Mouse (Mus musculus) heart, embryonic 11.5 days (tissue): ENCODE measurements around the gene Vwc2l. TPM values are rescaled to one million over a fixed set of nuclear protein-coding genes. Genes with fewer than 3 reads are reported as not detected.

Experiments used
- ATAC-seq: fragments of 200-750 bp; cut with Nextera tagmentation; replicated peaks from 2 replicates; pipeline ENCODE4 v1.8.0; 2017; ENCODE audit warnings: moderate library complexity; ENCODE audit not compliant: insufficient number of reproducible peaks, low FRiP score, low TSS enrichment
- H3K27ac ChIP-seq: fragments of 300-500 bp; sonication (generic); 2 replicates; pipeline ENCODE4 v1.5.1; 2014; ENCODE audit warnings: mild to moderate bottlenecking, low read depth, low read length
- H3K27me3 ChIP-seq: fragments of 300-500 bp; sonication (generic); 2 replicates; pipeline ENCODE4 v1.6.1; 2014; ENCODE audit warnings: mild to moderate bottlenecking, low read length, mixed read lengths; ENCODE audit not compliant: control insufficient read depth, insufficient read depth
- H3K36me3 ChIP-seq: fragments of 300-500 bp; sonication (generic); 2 replicates; pipeline ENCODE4 v1.6.1; 2014; ENCODE audit warnings: mild to moderate bottlenecking, low read length, moderate library complexity, mixed read lengths; ENCODE audit not compliant: control insufficient read depth, insufficient read depth
- H3K4me1 ChIP-seq: fragments of 300-500 bp; sonication (generic); 2 replicates; pipeline ENCODE4 v1.6.1; 2014; ENCODE audit warnings: low read length; ENCODE audit not compliant: control insufficient read depth, insufficient read depth
- H3K4me2 ChIP-seq: fragments of 300-500 bp; sonication (generic); 2 replicates; pipeline ENCODE4 v1.6.1; 2014; ENCODE audit warnings: mild to moderate bottlenecking, moderate library complexity
- H3K4me3 ChIP-seq: fragments of 300-500 bp; sonication (generic); 2 replicates; pipeline ENCODE4 v1.5.1; 2014; ENCODE audit warnings: low read depth, low read length
- H3K9ac ChIP-seq: fragments of 300-500 bp; sonication (generic); 2 replicates; pipeline ENCODE4 v1.6.1; 2014; ENCODE audit warnings: mild to moderate bottlenecking, low read depth, low read length, moderate library complexity
- H3K9me3 ChIP-seq: fragments of 300-500 bp; sonication (generic); replicated peaks from 2 replicates; pipeline ENCODE4 v1.6.1; 2016; ENCODE audit warnings: low read length; ENCODE audit not compliant: control insufficient read depth
- WGBS: fragments of 180-500 bp; shearing (Covaris S2); extraction: QIAGEN DNeasy Blood & Tissue Kit; methylation state at CpG from one replicate; pipeline ENCODE4 v1.1.7; 2014; ENCODE audit not compliant: insufficient replicate concordance; 5-methylcytosine and 5-hydroxymethylcytosine counted together
- polyA plus RNA-seq: library from polyadenylated mRNA; unstranded; fragments of >200 nt; fragmentation: Nextera tagmentation; extraction: Ambion mirVana; gene quantifications from 2 replicates; pipeline ENCODE4 v1.2.1, GENCODE M21; 2014

Vwc2l gene
- polyA plus RNA-seq, 1 experiment from 2014 or later, result not detected

DNA sequence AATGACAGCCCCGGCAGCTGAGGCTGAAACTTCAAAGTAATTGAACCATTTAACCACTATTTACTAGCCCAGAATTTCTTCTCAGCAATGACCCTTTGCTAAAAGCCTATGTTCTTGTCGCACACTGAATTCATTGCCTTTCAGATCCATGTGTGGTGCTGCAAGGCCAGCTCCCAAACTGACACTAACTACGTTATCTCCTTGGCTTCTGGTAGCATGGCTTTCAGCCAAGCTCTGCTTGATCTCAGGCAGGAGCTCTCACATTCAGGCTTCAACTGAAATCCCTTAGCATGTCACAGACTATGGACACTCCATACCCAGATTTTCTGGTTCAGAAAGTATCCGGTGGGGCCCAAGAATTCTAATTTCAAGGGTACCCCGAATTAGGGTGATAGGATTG, 140.6 kb downstream of the Vwc2l start:
- Histone ChIP-seq H3K36me3 (no peaks in the 10 kb centered on the region), H3K9me3 (no peaks in the 10 kb centered on the region), H3K4me3 (no peak overlapping the region), H3K27ac (no peak overlapping the region), H3K27me3 (no peaks in the 10 kb centered on the region), H3K4me2 (no peak overlapping the region), H3K9ac (no peak overlapping the region), H3K4me1 (no peaks in the 10 kb centered on the region)
- 0 out of 2 replicates have a peak, but pooled peaks have one; percentile 31 for ATAC-seq
- 51% methylated on average over 5 of the region's 5 CpGs for WGBS

DNA sequence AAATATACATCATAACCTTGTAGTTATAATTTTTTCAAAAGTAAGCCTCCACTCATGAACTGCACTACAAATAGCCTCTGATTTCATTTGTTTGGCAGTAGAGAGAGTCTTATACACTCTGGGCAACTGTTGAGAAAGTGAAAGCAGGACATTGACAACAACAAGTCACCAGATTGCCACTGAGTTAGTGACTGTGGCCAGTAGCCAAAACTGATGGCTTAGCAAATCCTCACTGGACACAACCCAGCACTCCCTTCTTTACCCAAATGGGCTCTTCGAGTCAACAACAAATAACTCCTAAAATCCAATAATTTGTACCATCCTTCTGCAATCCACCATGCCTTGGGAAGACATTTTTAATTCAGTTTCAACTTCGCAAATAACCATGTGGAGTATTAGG, 155.0 kb downstream of the Vwc2l start:
- Histone ChIP-seq H3K9ac (no peak overlapping the region), H3K9me3 (no peaks in the 10 kb centered on the region), H3K4me2 (no peak overlapping the region), H3K36me3 (no peaks in the 10 kb centered on the region), H3K27ac (no peak overlapping the region), H3K4me3 (no peak overlapping the region), H3K4me1 (no peaks in the 10 kb centered on the region), H3K27me3 (no peaks in the 10 kb centered on the region)
- no peak for ATAC-seq
- WGBS, result 86% methylated on average over 2 of the region's 2 CpGs

DNA sequence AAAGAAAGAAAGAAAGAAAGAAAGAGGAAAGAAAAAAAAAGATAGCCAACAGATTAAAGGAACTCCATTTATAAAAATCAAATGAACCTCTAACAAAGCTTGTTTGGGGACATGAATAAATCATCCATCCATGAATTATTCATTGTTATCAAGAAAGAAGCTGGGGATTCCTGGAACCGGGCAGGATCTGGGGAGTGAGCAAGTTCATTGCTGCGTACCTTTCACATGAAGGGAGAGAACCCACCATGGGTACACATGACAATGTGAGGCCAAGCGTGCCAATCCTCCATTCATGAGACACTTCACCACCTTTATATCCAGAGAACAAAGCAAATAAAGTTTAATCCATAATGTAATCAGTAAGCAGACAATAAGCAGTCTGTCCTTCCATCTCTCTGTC, 155.8 kb downstream of the Vwc2l start:
- no peak for ATAC-seq
- WGBS, result 71% methylated on average over 3 of the region's 3 CpGs
- H3K27me3 ChIP-seq, result no peaks in the 10 kb centered on the region
- no peak overlapping the region for H3K27ac ChIP-seq
- H3K36me3 ChIP-seq, result no peaks in the 10 kb centered on the region
- H3K9me3 ChIP-seq, result no peaks in the 10 kb centered on the region
- no peak overlapping the region for H3K4me2 ChIP-seq
- no peak overlapping the region for H3K4me3 ChIP-seq
- H3K4me1 ChIP-seq, result no peaks in the 10 kb centered on the region
- H3K9ac ChIP-seq, result no peak overlapping the region

DNA sequence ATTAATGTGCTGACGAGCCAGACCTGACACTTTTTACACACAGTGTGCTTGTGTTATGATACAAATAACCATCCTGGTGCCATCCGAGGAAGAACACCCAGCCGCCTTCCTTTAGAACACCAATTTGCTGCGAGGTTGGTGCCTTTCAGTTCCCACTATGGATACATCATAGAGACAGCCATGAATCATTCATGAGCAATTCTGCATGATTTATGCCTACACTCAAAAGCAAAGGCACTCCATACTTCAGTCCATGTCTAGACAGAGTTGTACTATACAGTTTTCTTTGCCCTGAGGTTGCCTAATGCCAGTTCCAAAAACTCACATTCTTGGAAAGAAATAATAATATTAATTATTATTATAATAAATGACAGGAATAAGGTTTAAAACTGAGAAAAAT, 158.6 kb downstream of the Vwc2l start:
- ATAC-seq, result no peak
- no peak overlapping the region for H3K9ac ChIP-seq
- 79% methylated on average over 4 of the region's 4 CpGs for WGBS

DNA sequence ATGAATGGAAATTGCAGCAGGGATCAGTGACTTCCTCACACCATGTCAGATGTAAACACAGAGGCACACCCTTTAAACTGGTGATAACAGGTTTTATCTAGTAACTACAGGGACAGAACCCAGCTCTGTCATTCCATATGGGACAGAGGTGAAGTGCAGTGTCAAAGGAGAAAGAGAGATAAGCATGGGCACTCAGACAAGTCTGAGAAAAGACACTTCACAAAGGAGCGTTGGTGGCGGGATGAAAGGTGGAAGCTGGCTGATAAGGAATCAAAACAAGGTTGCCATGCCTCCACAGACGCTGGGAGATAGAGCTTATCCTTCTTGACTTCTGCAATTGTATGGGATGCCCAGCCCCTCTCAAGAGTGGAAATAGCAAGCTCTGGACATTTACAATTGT, 176.8 kb downstream of the Vwc2l start:
- Histone ChIP-seq H3K9me3 (no peaks in the 10 kb centered on the region), H3K4me1 (peaks cover 9% of the 10 kb centered on the region; the same call in 1 of the 2 replicates), H3K4me3 (no peak overlapping the region), H3K9ac (no peak overlapping the region), H3K27ac (peak overlapping the region; percentile 57; the same call in 1 of the 2 replicates), H3K4me2 (no peak overlapping the region), H3K36me3 (no peaks in the 10 kb centered on the region), H3K27me3 (no peaks in the 10 kb centered on the region)
- WGBS, result 8% methylated on average over 3 of the region's 3 CpGs
- ATAC-seq, result peak; percentile 98

More for the DNA sequence above, 158.6 kb downstream of the Vwc2l start:
- H3K27ac ChIP-seq, result no peak overlapping the region
- H3K4me1 ChIP-seq, result no peaks in the 10 kb centered on the region
- H3K36me3 ChIP-seq, result no peaks in the 10 kb centered on the region
- H3K4me2 ChIP-seq, result no peak overlapping the region
- no peak overlapping the region for H3K4me3 ChIP-seq
- no peaks in the 10 kb centered on the region for H3K9me3 ChIP-seq
- no peaks in the 10 kb centered on the region for H3K27me3 ChIP-seq

DNA sequence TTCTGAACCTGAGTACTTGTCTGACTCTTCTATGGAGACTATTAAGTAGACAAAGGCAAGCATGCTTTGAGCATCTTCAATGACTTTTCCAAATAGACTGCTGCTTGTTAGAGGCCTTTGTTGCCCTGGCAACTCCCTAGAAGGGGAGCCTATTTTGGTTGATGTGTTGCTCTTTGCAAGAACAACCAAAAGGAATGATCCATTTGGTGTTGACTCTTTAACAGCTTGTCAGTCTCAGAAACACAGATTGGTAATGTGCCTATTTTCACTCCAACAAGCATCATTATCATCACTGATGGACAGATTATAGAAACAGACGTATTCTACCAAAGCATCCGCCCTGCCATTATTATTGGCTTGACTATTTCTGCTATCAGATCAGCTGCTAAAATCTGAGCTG, 181.9 kb downstream of the Vwc2l start:
- Histone ChIP-seq H3K36me3 (no peaks in the 10 kb centered on the region), H3K9ac (no peak overlapping the region), H3K4me1 (peaks cover 6% of the 10 kb centered on the region; the same call in 1 of the 2 replicates), H3K9me3 (no peaks in the 10 kb centered on the region), H3K27ac (no peak overlapping the region), H3K4me2 (no peak overlapping the region), H3K4me3 (no peak overlapping the region), H3K27me3 (no peaks in the 10 kb centered on the region)
- no peak for ATAC-seq
- WGBS, result 83% methylated on average over 2 of the region's 2 CpGs

DNA sequence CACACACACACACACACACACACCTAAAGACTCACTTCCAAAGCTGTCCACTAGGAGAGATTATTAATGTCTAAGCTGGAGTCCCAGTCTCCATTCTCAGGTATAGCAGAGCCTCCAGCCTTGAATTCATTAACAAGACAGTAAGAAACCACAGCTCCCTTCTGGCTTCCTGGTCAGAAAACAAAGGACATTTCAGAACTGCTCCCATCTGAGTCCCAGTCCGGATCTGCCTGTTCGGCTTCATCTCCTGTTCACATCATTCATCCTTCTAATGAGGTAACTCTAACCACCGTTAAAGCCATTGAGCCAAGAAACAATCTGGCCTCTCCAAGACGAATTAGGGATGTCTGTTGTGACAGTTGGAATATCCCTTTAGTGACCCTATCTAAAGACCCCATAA, 185.7 kb downstream of the Vwc2l start:
- WGBS, result 74% methylated on average over 4 of the region's 4 CpGs
- ATAC-seq, result no peak

DNA sequence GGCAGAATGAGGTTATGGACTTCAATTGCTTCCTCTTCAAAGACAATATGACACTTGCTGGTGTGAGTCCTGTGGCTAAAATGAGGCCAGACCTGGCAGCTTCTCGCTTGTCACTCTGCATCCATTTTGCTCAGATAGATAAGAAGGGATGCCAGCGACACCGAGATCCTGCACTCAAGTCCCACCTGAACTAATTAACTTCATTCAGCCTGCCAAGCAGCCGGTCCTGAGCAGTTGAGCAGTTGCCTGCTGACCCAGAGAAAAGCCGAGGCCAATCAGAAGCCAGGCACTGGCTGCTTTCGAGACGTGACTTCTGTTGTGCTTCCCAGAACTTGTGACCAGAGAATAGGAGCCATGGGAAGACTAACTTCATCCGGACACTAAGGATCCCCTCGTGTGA, 187.6 kb downstream of the Vwc2l start:
- H3K27ac ChIP-seq, result no peak overlapping the region
- ATAC-seq, result no peak
- WGBS, result 56% methylated on average over 9 of the region's 9 CpGs
- H3K36me3 ChIP-seq, result no peaks in the 10 kb centered on the region
- H3K9me3 ChIP-seq, result no peaks in the 10 kb centered on the region
- no peak overlapping the region for H3K4me3 ChIP-seq
- H3K4me1 ChIP-seq, result no peaks in the 10 kb centered on the region
- H3K9ac ChIP-seq, result no peak overlapping the region
- no peak overlapping the region for H3K4me2 ChIP-seq
- H3K27me3 ChIP-seq, result no peaks in the 10 kb centered on the region

More for the DNA sequence above, 185.7 kb downstream of the Vwc2l start:
- Histone ChIP-seq H3K36me3 (no peaks in the 10 kb centered on the region), H3K9ac (no peak overlapping the region), H3K4me2 (no peak overlapping the region), H3K4me1 (no peaks in the 10 kb centered on the region), H3K27ac (no peak overlapping the region), H3K27me3 (no peaks in the 10 kb centered on the region), H3K4me3 (no peak overlapping the region), H3K9me3 (no peaks in the 10 kb centered on the region)

DNA sequence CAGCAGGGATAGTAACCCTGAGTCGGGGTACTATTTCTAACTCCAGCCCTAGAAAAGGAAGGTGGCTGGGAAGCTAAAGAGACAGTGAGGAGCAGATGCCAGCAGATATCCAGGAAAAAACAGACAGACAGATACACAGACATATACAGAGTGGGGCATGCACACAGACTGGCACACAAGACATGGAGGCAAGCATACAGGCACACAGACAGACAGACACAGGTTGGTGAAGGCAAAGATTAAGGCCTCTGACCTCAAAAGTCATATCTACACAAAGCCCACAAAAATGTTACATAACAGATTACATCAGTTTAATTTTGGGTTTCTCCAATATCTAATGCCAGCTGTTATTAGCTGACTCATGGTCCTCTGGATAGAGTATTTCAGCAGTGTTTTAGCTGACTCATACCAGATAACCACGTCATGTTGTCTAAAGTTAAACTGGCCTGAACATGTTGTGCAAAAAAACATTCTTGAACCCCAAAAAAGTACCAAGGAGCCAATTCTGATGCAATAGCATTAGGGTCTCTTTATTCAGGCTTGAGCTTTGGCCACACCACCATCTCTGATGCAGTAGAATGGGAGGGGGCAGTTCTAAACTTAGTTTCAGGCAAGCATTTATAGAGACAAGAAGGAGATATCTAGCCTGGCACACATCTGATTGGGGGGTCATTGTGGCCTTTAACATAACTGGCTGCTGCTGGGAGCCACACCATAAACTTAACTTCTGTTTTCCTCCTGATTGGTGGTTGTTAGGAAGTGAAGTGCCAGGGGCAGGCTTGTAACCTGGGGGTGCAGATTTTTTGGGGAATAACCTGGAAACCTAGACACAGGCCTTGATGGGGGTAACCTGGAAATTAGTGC, 192.9 kb downstream of the Vwc2l start:
- H3K4me1 ChIP-seq, result no peaks in the 10 kb centered on the region
- H3K4me3 ChIP-seq, result no peak overlapping the region
- peak; percentile 75; the same call in 1 of the 2 replicates for ATAC-seq
- no peak overlapping the region for H3K27ac ChIP-seq
- H3K9ac ChIP-seq, result no peak overlapping the region
- 69% methylated on average over 2 of the region's 2 CpGs for WGBS
- no peaks in the 10 kb centered on the region for H3K36me3 ChIP-seq
- no peak overlapping the region for H3K4me2 ChIP-seq
- no peaks in the 10 kb centered on the region for H3K9me3 ChIP-seq
- no peaks in the 10 kb centered on the region for H3K27me3 ChIP-seq
